In the genomic region with DNA sequence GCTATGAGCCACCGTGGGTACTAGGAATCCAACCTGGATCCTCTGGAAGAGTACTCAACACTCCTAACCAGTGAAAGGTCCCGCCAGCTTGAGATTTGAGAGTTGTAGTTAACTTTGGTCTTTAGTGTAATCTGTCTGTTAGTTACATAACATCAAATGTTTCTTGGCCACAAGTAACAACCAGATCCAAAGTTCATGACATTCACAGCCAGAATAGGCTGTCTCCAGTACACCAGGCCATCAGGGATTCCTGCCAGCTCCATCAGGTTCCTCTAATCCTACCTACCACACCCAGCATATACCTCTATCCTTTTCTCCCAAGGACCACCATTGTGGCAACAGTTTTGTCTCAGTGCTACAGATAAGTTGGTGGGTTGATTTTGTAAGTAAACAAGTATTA, we compare ENCODE assay signal across 24 mouse cellular contexts. TPM values are rescaled to one million over a fixed set of nuclear protein-coding genes. Genes with fewer than 3 reads are reported as not detected.
A peak's percentile ranks its signal among the peaks of the same experiment; 100 is the strongest.
DNase-seq lines count a peak whose midpoint lies in the region; TF ChIP-seq lines count a peak whose summit lies in the region.
"Had no signal": no experiment of that assay in that cellular context is flagged by ENCODE, and none has a peak within 500 bp of the region (broad histone marks: within the 10 kb centered on the region; RNA-seq: fewer than 3 reads in every experiment).

No protein-coding gene starts in this region.

- peak; percentile 35 for DNase-seq in adrenal gland, postnatal 10 days
- DNase-seq in adrenal gland, adult 2 months, result no peak
- DNase-seq in kidney, adult 11 months, result peak; percentile 34
- no peak for DNase-seq in kidney, postnatal 10 days
- peak; percentile 68 for DNase-seq in kidney, adult 9 months
- DNase-seq in kidney, postnatal 4 days, result no peak
- peak; percentile 72 for DNase-seq in skeletal muscle tissue, adult 2 months (ENCODE audit: low read depth, low spot score)
- DNase-seq in thymus, adult 2 months, result no peak
- DNase-seq: B cell, adult 2 months; cerebellum, adult 11 months; cerebellum, adult 8-10 months; cerebellum, postnatal 14 days; embryo, embryonic 11 days; gastrocnemius, postnatal 10 days; heart, adult 11 months; heart, postnatal 10 days; heart, postnatal 4 days had no signal

- no peak for TF ChIP-seq CTCF in thymus, adult 2 months (IDR thresholded peaks at IDR 0.05; ENCODE audit: borderline replicate concordance, control insufficient read depth, extremely low read depth, insufficient read depth, low read length, poor library complexity)

- TF ChIP-seq POLR2A in thymus, adult 2 months (IDR thresholded peaks at IDR 0.05; ENCODE audit: control insufficient read depth, extremely low read depth, insufficient read depth, low read length, poor library complexity), result no peak

- no peaks in the 10 kb centered on the region for H3K4me1 ChIP-seq in thymus, adult 2 months (replicated peaks; ENCODE audit: control insufficient read depth, insufficient read depth, low read length)
- H3K4me1 ChIP-seq: embryonic facial prominence, embryonic 15.5 days; forebrain, embryonic 10.5 days; forebrain, embryonic 15.5 days; hindbrain, embryonic 12.5 days had no signal

- H3K4me3 ChIP-seq in thymus, adult 2 months (ENCODE audit: control insufficient read depth, insufficient read depth, low read length), result no peak overlapping the region
- H3K4me3 ChIP-seq: embryonic facial prominence, embryonic 15.5 days; erythroblast, embryonic 14.5 days; forebrain, embryonic 10.5 days; forebrain, embryonic 15.5 days; hindbrain, embryonic 12.5 days had no signal

- H3K27ac ChIP-seq in thymus, adult 2 months (ENCODE audit: control insufficient read depth, insufficient read depth, low read length), result no peak overlapping the region
- H3K27ac ChIP-seq: embryonic facial prominence, embryonic 15.5 days; forebrain, embryonic 10.5 days; forebrain, embryonic 15.5 days; hindbrain, embryonic 12.5 days had no signal

- no peaks in the 10 kb centered on the region for H3K27me3 ChIP-seq in thymus, adult 2 months (ENCODE audit: control insufficient read depth, insufficient read depth, low read length)
- H3K27me3 ChIP-seq: embryonic facial prominence, embryonic 15.5 days; forebrain, embryonic 15.5 days; hindbrain, embryonic 12.5 days had no signal

- WGBS in thymus, adult 2 months, result 92% methylated on average over 2 of the region's 2 CpGs

- H3K36me3 ChIP-seq in thymus, adult 2 months (ENCODE audit: control insufficient read depth, insufficient read depth, low read length), result no peaks in the 10 kb centered on the region
- H3K36me3 ChIP-seq: embryonic facial prominence, embryonic 15.5 days; forebrain, embryonic 10.5 days; forebrain, embryonic 15.5 days; hindbrain, embryonic 12.5 days had no signal

RNA-seq across cellular contexts. Expression of gene Mettl21c, which starts 4.3 kb away (rescaled TPM):
- total RNA-seq in adrenal gland, postnatal 10 days (2021), result 1 to 10 TPM; 1.5 to 1.6 TPM
- total RNA-seq in adrenal gland, adult 2 months (2021), result not detected
- polyA plus RNA-seq in adrenal gland, adult 2 months (2012; rRNA removed), result 0.04 TPM in 1 of 2 replicates, not detected in the other
- polyA plus RNA-seq in thymus, adult 2 months (2012; rRNA removed), result 0.08 and 0.42 TPM in 2 replicates
- total RNA-seq: heart, postnatal 10 days; heart, postnatal 4 days had no signal
- polyA plus RNA-seq: erythroblast, embryonic 14.5 days; G1E had no signal

RNA-seq across cellular contexts. Expression of gene Gm8251, which starts 46.2 kb away (rescaled TPM):
- total RNA-seq in adrenal gland, postnatal 10 days (2021), result under 1 TPM in 1 of 2 experiments, not detected in 1; 0.03 TPM
- under 1 TPM in 1 of 2 experiments, not detected in 1; 0.12 TPM for total RNA-seq in adrenal gland, adult 2 months (2021)
- polyA plus RNA-seq in adrenal gland, adult 2 months (2012; rRNA removed), result not detected in 2 replicates
- polyA plus RNA-seq in thymus, adult 2 months (2012; rRNA removed), result 0.13 and 0.18 TPM in 2 replicates
- total RNA-seq: adrenal gland, postnatal 4 days; gastrocnemius, postnatal 10 days; heart, postnatal 10 days had no signal

Comparison
In these comparisons a context has a peak if more than half of its experiments do, and no peak if none do; other contexts are left out.
1. DNase-seq: peak in adrenal gland, postnatal 10 days (single experiment), kidney, adult 11 months (single experiment), kidney, adult 9 months (single experiment) and skeletal muscle tissue, adult 2 months (single experiment); none in adrenal gland, adult 2 months (single experiment), kidney, postnatal 10 days (single experiment), kidney, postnatal 4 days (0 of 2) and thymus, adult 2 months (single experiment).